Mouse (Mus musculus): Measurements from ENCODE around the gene Ttc34.

Ttc34 gene

DNA sequence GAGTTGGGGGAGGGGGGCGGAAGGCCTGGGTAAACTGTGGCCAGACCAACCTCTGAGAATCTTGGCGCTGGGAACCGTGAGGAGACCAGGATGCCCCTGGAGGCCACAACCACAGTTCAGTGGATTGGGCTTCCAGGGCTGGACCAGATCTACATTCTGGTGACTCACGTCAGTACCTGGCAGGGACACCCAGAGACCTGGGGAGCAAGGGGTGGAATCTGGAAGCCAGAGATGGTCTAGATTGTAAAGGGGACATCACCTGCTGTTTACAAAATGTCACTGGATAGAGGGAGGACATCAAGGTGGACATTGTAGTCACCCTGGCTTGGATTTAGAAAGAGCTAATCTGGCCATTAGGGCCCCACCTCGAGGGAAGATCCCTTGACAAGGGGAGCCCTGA, 58.3 kb downstream of the Ttc34 start:
- TF ChIP-seq NANOG (IDR thresholded peaks at IDR 0.05; ENCODE audit: borderline replicate concordance, low read length) (no peak), CTCF (conservative IDR thresholded peaks at IDR 0.05; ENCODE audit: low read length) (no peak), POU5F1 (IDR thresholded peaks at IDR 0.05; ENCODE audit: borderline replicate concordance, low read length) (no peak)
- Histone ChIP-seq H3K4me1 (replicated peaks; ENCODE audit: low read depth, low read length) (peaks cover 51% of the 10 kb centered on the region), H3K36me3 (ENCODE audit: insufficient read depth, low read length) (peaks cover 18% of the 10 kb centered on the region), H3K9me3 (ENCODE audit: low read length) (no peaks in the 10 kb centered on the region), H3K4me3 (replicated peaks; ENCODE audit: low read length) (peak overlapping the region; percentile 60), H3K27me3 (ENCODE audit: insufficient read depth, low read length) (peaks cover 48% of the 10 kb centered on the region)

- Histone ChIP-seq H3K9me3 (ENCODE audit: low read length) (no peaks in the 10 kb centered on the region), H3K27me3 (ENCODE audit: insufficient read depth, low read length) (peaks cover 37% of the 10 kb centered on the region), H3K4me3 (replicated peaks; ENCODE audit: low read length) (peak overlapping the region; percentile 81), H3K36me3 (ENCODE audit: insufficient read depth, low read length) (peaks cover 18% of the 10 kb centered on the region), H3K4me1 (replicated peaks; ENCODE audit: low read depth, low read length) (peaks cover 35% of the 10 kb centered on the region)
- TF ChIP-seq POU5F1 (IDR thresholded peaks at IDR 0.05; ENCODE audit: borderline replicate concordance, low read length), result no peak
- TF ChIP-seq CTCF (conservative IDR thresholded peaks at IDR 0.05; ENCODE audit: low read length), result no peak
- TF ChIP-seq NANOG (IDR thresholded peaks at IDR 0.05; ENCODE audit: borderline replicate concordance, low read length), result no peak
Observed at GRCm38 (mm10) chr4:154897676-154898465, 60.6 kb downstream of the Ttc34 start.

- H3K4me3 ChIP-seq (replicated peaks; ENCODE audit: low read length), result peak within 1 kb of the TSS; percentile 81
- no peaks in the 10 kb centered on the region for H3K9me3 ChIP-seq (ENCODE audit: low read length)
- peaks cover 41% of the 10 kb centered on the region for H3K4me1 ChIP-seq (replicated peaks; ENCODE audit: low read depth, low read length)
- TF ChIP-seq POU5F1 (IDR thresholded peaks at IDR 0.05; ENCODE audit: borderline replicate concordance, low read length), result no peak
- TF ChIP-seq CTCF (conservative IDR thresholded peaks at IDR 0.05; ENCODE audit: low read length), result no peak
- no peak for TF ChIP-seq NANOG (IDR thresholded peaks at IDR 0.05; ENCODE audit: borderline replicate concordance, low read length)
- H3K27me3 ChIP-seq (ENCODE audit: insufficient read depth, low read length), result peaks cover 30% of the 10 kb centered on the region
- H3K36me3 ChIP-seq (ENCODE audit: insufficient read depth, low read length), result peaks cover 18% of the 10 kb centered on the region
Observed at GRCm38 (mm10) chr4:154898506-154899446, 61.5 kb downstream of the Ttc34 start, which contains the start of gene Fam213b. Gene Fam213b, minus strand, starts transcription at chr4:154899135.

DNA sequence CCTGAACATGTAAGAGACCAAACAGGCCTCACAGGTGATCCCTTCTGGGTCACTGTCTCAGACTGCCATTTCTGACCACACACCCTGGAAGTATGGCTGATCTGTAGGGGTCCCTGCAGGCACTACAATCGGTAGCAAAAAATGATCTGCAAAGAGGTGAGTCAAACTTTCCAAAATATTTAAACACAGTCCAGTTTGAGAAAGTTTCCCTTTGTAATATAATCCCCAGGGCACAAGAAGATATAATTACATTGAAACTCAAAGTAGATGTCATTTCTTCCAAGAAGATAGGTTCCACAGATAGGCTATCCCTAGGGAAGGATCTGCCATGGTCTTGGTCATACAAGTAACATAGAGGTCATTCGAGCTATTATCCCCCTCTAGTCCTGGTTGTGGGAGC, 65.1 kb downstream of the Ttc34 start:
- Histone ChIP-seq H3K4me1 (replicated peaks; ENCODE audit: low read depth, low read length) (peaks cover 43% of the 10 kb centered on the region), H3K27me3 (ENCODE audit: insufficient read depth, low read length) (peaks cover 6% of the 10 kb centered on the region; the same call in 1 of the 2 replicates)
- no peak for TF ChIP-seq NANOG (IDR thresholded peaks at IDR 0.05; ENCODE audit: borderline replicate concordance, low read length)

GRCm38 (mm10) chr4:154904185-154905071, 67.2 kb downstream of the Ttc34 start:
- peaks cover under 1% of the 10 kb centered on the region; the same call in 1 of the 2 replicates for H3K9me3 ChIP-seq (ENCODE audit: low read length)
- TF ChIP-seq CTCF (conservative IDR thresholded peaks at IDR 0.05; ENCODE audit: low read length) (no peak), NANOG (IDR thresholded peaks at IDR 0.05; ENCODE audit: borderline replicate concordance, low read length) (no peak), POU5F1 (IDR thresholded peaks at IDR 0.05; ENCODE audit: borderline replicate concordance, low read length) (no peak)
- H3K36me3 ChIP-seq (ENCODE audit: insufficient read depth, low read length), result no peaks in the 10 kb centered on the region
- peak overlapping the region; percentile 84 for H3K4me3 ChIP-seq (replicated peaks; ENCODE audit: low read length)
- peaks cover 38% of the 10 kb centered on the region for H3K4me1 ChIP-seq (replicated peaks; ENCODE audit: low read depth, low read length)
- no peaks in the 10 kb centered on the region for H3K27me3 ChIP-seq (ENCODE audit: insufficient read depth, low read length)

More for the DNA sequence above, 65.1 kb downstream of the Ttc34 start:
- 0 out of 2 replicates have a peak, but pooled peaks cover under 1% of the 10 kb centered on the region for H3K36me3 ChIP-seq (ENCODE audit: insufficient read depth, low read length)
- H3K9me3 ChIP-seq (ENCODE audit: low read length), result no peaks in the 10 kb centered on the region
- no peak overlapping the region for H3K4me3 ChIP-seq (replicated peaks; ENCODE audit: low read length)

DNA sequence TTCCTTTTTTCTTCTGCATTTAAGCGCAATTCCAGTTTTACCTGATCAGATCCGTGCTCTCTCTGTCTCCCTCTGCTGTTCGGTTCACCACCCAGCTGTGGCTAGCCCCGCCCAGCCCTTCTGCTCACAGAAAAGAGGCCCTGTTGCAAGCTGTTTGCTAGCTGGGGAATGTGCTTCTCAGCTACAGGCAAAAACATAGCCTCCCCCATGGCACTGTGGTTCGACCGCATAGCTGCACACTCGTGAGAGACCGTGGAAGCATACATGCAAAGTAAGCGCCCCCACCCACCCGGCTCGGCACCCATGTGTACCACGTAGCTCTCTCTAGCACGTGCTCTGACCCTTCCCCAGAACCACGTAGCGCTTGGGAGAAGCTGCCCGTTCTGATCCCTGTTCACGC, 70.6 kb downstream of the Ttc34 start:
- peak; percentile 74 for TF ChIP-seq CTCF (conservative IDR thresholded peaks at IDR 0.05; ENCODE audit: low read length)
- no peak for TF ChIP-seq NANOG (IDR thresholded peaks at IDR 0.05; ENCODE audit: borderline replicate concordance, low read length)
- Histone ChIP-seq H3K9me3 (ENCODE audit: low read length) (peaks cover 4% of the 10 kb centered on the region; the same call in 1 of the 2 replicates), H3K4me1 (replicated peaks; ENCODE audit: low read depth, low read length) (peaks cover 35% of the 10 kb centered on the region), H3K4me3 (replicated peaks; ENCODE audit: low read length) (no peak overlapping the region), H3K36me3 (ENCODE audit: insufficient read depth, low read length) (no peaks in the 10 kb centered on the region), H3K27me3 (ENCODE audit: insufficient read depth, low read length) (no peaks in the 10 kb centered on the region)

DNA sequence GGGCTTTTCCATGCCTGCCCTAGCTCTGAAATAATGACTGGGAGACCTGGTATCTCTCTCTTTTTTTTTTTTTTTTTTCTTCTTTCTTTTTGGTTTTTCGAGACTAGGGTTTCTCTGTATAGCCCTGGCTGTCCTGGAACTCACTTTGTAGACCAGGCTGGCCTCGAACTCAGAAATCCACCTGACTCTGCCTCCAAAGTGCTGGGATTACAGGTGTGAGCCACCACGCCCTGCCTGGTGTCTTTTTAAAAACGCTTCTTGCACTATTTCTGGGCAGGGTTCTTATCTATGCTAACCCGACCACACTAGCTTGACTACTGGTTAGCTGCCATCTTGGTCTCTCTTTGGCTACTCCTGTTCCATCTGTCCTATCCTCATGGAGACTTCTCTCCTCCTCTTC, 71.2 kb downstream of the Ttc34 start:
- Histone ChIP-seq H3K9me3 (ENCODE audit: low read length) (peaks cover 4% of the 10 kb centered on the region; the same call in 1 of the 2 replicates), H3K4me3 (replicated peaks; ENCODE audit: low read length) (no peak overlapping the region), H3K27me3 (ENCODE audit: insufficient read depth, low read length) (no peaks in the 10 kb centered on the region), H3K36me3 (ENCODE audit: insufficient read depth, low read length) (no peaks in the 10 kb centered on the region), H3K4me1 (replicated peaks; ENCODE audit: low read depth, low read length) (peaks cover 31% of the 10 kb centered on the region)
- TF ChIP-seq NANOG (IDR thresholded peaks at IDR 0.05; ENCODE audit: borderline replicate concordance, low read length), result no peak
- TF ChIP-seq POU5F1 (IDR thresholded peaks at IDR 0.05; ENCODE audit: borderline replicate concordance, low read length), result no peak
- TF ChIP-seq CTCF (conservative IDR thresholded peaks at IDR 0.05; ENCODE audit: low read length), result no peak
